Mouse (Mus musculus) thymus, adult 2 months (tissue): Measurements from ENCODE around the gene Cubn.

ENCODE experiments used
- CTCF ChIP-seq: fragments of 200-500 bp; IDR thresholded peaks from 2 replicates; pipeline ENCODE4 v1.5.1; 2012; ENCODE audit warnings: mild to moderate bottlenecking, control low read depth, low read length, moderate library complexity, borderline replicate concordance; ENCODE audit not compliant: control insufficient read depth, poor library complexity, insufficient read depth; ENCODE audit errors: extremely low read depth
- POLR2A ChIP-seq: fragments of 200-500 bp; IDR thresholded peaks from 2 replicates; pipeline ENCODE4 v1.6.1; 2012; ENCODE audit warnings: mild to moderate bottlenecking, low read length, control low read depth, moderate library complexity; ENCODE audit not compliant: control insufficient read depth, poor library complexity, insufficient read depth; ENCODE audit errors: extremely low read depth

GRCm38 (mm10) chr2:13373291-13373690 is 118.3 kb downstream of the Cubn start:
- TF ChIP-seq CTCF: no peak
- TF ChIP-seq POLR2A: no peak
